Mouse (Mus musculus) right cerebral cortex, adult 18-20 months (tissue): ENCODE results near the gene Tmem102.

Source experiments
- DNase-seq: peaks from one replicate; pipeline ENCODE4 v3.0.0; 2022; ENCODE audit warnings: mixed read lengths

Gene Tmem102

GRCm38 (mm10) chr11:69784793-69785272 lies 20.6 kb downstream of the Tmem102 start:
- DNase-seq = no peak

DNA sequence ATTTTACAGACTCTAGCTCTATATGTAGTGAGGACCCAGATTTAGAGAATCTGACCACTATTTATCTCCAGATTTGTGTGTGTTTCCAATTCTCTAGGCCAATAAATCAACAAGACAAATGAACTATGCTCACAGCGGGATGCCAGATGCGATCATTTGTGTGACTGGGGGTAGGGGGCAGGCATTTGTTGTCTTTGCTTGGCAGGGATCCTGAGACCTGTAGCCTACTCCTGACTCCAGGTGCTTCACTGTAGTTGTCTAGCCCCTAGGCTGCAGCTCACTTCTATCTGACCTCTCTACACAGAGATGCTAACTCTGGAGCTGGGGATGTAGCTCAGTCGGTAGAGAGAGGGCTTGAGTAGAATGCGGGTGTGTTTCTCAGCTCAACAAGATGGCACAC lies 23.6 kb downstream of the Tmem102 start:
- no peak for DNase-seq

DNA sequence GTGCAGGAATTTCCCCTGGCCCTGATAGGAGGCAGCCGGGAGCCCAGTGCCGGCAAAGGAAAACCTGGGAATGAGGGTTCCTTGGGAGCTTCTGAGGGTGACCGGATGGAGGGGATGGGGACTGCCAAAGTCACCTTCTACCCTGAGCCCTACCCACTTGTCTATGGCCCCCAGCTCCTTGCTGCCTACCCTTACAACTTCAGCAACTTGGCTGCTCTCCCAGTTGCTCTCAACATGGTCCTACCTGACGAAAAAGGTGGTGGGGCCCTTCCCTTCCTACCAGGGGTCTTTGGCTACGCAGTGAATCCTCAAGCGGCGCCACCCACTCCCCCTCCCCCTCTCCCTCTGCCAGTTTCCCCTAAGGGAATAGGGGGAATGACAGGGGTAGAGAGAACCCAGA lies 26.4 kb downstream of the Tmem102 start:
- no peak for DNase-seq

DNA sequence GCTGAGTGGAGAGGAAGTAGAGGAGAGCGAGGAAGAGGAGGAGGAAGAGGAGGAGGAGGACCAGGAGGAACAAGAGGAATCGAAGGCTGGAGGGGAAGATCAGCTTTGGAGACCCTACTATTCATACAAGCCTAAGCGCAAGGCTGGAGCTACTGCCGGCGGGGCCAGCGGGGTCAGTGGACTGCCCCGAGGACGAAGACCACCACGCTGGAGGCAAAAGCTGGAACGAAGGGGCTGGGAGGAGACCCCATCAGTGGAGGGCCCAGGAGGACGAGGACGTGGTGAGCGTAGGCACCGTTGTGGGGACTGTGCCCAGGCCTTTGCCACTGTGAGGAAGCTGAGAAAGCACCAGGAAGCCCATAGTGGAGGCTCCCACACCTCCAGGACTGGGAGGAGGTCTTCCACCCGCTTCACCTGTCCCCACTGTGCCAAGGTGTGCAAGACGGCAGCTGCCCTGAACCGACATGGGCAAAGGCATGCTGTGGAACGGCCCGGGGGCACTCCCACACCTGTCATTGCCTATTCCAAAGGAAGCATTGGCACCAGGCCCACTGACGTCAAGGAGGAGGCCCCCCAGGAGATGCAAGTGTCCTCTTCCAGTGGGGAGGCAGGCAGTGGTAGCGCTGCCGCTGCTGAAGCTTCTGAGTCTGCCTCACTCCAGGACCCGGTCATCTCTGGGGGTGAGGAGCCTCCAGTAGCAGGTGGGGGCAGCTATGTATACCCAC lies 27.0 kb downstream of the Tmem102 start:
- no peak for DNase-seq

DNA sequence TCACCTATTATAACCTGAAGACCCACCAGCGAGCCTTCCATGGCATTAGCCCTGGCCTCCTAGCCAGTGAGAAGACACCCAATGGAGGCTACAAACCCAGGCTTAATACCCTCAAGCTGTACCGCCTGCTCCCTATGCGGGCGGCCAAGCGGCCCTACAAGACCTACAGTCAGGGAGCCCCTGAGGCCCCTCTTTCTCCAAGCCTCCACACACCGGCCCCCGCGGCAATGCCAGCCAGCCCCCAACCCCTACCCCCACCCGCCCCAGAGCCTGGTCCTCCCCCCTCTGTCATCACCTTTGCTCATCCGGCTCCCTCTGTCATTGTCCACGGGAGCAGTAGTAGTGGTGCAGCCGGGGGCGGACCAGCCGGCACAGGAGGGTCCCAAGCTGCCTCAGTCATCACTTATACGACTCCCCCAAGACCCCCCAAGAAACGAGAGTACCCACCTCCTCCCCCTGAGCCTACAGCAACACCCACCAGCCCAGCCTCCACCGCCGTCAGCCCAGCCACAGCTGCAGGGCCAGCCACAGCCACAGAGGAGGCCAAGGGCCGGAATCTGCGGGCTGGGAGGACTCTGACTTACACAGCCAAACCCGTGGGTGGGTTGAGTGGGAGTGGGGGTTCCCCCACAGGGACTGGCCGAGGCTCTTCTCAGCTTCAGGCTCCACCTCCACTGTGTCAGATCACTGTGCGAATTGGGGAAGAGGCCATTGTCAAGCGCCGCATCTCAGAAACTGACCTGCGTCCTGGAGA lies 27.7 kb downstream of the Tmem102 start:
- DNase-seq = no peak

- DNase-seq = no peak
Observed at GRCm38 (mm10) chr11:69776488-69776887, 28.9 kb downstream of the Tmem102 start.

- DNase-seq = no peak
Observed at GRCm38 (mm10) chr11:69775716-69776115, 29.7 kb downstream of the Tmem102 start.

GRCm38 (mm10) chr11:69774961-69775360 lies 30.5 kb downstream of the Tmem102 start:
- no peak for DNase-seq

DNA sequence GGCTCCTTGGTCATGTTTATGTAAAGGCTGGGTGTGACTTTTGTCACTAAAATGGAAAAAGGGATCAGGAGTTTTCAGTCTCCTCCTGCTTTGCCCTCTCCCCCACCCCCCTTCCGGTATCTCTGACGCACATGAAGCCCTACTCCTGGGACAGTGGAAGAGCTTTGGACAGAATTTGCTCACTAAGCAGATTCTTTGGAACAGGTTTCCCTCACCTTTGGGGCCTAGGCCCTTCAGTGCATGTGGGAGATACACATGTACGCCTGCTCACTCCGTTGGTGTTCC lies 37.9 kb downstream of the Tmem102 start:
- DNase-seq = no peak

- DNase-seq = no peak
Observed at GRCm38 (mm10) chr11:69766872-69767624, 38.4 kb downstream of the Tmem102 start.

GRCm38 (mm10) chr11:69766126-69766609 lies 39.3 kb downstream of the Tmem102 start:
- DNase-seq = peak; percentile 78

- peak; percentile 37 for DNase-seq
Observed at GRCm38 (mm10) chr11:69765221-69766125, 40.0 kb downstream of the Tmem102 start, which contains the start of gene Zbtb4. TSS of gene Zbtb4 (plus strand) at chr11:69765912.

GRCm38 (mm10) chr11:69763551-69763950 lies 41.9 kb downstream of the Tmem102 start:
- no peak for DNase-seq

- DNase-seq = no peak
Observed at GRCm38 (mm10) chr11:69761868-69762267, 43.6 kb downstream of the Tmem102 start, which contains the start of gene Slc35g3. TSS of gene Slc35g3 (minus strand) at chr11:69761968.

DNA sequence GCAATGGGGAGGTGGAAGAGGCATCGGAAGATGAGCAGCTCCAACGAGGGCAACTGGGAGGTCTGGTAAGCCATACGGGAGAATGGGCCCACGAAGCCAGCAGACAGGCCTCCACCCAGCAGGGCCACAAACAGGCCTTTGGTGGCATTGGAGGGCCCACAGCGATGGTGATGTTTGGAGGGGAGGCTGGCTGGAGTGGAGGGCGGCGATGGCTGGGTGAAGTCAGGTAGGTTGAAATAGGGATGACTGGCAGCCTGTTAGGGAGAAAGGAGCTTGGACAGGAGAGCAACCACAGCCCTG lies 44.6 kb downstream of the Tmem102 start:
- no peak for DNase-seq

DNA sequence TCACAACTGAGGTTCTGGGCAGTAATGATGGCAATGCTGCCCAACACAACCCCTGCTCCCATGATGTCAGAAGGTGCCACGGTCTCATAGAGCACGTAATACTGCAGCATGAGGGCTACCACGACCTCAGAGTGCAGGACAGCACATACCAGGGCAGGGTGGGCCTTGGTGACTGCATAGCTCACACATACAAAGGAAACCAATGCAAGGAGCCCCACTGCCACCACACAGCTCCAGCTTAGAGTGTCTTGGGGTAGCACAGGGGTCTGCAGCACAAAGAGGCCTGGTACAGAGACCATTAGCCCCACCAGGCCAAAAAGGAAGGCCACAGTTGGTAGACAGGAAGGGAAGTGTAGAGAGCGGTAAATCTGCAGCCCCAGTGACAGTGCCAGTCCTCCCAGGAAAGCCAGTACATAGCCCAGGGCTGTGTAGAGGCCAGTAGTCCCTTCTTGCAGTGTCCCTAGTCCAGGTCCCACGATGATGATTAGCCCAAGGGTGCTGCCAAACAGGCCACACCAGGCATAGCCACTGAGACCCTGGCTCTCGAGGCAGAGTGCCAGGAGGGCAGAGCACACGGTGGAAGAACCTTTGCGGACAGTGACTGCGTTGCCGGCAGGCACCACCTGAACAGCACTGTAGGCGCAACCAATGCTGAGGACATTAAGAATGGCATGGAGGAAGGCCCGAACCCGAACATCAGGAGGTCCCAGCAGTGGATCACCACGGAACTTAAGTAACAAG lies 45.1 kb downstream of the Tmem102 start:
- DNase-seq = no peak

DNA sequence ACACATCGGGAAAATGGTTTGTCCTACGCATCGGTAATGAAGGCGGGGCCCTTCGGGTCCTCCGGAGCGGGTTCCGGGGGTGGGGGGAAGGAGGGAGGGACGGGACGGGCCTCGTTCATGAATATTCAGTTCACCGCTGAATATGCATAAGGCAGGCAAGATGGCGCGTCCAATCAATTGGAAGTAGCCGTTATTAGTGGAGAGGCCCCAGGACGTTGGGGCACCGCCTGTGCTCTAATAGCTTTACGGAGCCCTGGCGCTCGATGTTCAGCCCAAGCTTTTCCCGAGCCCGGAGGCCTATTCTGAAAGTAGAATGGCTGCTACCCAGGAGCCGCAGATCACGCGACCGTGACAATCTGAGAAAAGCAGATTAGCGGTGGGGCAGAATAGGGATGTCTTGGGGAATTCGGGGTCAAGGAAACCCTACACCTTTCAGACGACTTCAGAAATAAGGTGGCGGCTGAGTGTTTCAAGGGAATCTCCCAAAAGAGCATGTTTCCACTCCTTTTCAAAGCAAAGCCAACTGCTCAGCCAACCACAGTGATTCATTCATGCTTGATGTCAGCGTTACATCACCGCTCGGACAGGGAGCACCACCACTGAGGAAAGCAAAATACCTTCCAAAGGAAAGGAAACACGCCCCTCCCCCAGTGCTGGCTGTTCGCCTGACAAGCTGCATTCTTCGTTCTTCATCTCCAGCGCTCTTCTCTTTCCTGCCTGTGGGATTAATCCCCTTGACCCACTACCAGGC lies 46.3 kb downstream of the Tmem102 start:
- peak; percentile 91 for DNase-seq

DNA sequence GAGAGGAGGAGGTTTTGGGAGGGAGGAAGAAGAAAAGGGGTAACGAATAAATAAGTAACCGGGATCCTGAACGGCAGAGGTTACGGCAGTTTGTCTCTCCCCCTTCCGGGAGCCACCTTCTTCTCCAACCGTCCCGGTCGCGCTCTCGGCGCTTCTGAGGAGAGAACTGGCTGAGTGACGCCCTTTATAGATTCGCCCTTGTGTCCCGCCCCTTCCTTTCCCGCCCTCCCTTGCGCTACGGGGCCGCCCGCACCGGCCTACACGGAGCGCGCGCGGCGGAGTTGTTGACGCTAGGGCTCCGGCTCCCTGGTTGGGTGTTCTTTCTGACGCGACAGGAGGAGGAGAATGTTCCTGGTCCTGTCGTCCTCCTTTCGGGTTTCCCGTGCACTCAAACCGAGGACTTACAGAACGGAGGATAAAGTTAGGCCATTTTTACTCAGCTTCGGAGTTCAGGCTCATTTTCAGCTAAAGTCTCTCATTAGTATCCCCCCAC lies 46.9 kb downstream of the Tmem102 start, which contains the start of gene Polr2a:
Gene Polr2a, minus strand, starts transcription at position 160 of the 493 bp plus-strand sequence.
- peak; percentile 97 for DNase-seq

DNA sequence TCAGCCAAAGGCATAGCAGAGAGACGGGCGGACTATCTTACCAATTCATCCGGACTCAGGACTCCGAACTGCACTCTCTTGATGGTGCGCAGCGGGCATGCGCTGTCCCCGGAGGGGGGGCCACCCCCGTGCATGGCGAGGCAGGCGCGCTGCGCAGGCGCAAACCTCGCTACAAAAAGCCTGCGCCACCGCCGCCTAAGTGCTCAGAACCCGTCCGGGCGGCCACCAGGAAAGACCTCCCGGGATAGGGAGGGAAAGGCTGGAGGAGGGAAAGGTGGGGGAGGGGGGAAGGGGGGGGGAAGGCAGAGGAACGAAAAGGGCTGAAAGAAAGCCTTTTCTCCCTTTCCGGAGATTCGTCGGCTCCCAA lies 47.4 kb downstream of the Tmem102 start:
- peak; percentile 97 for DNase-seq

GRCm38 (mm10) chr11:69757303-69758089 lies 47.9 kb downstream of the Tmem102 start:
- DNase-seq = no peak
